Mouse (Mus musculus) ovary, adult 10 weeks (tissue): ENCODE measurements around the gene 2610021A01Rik. TPM values are rescaled to one million over a fixed set of nuclear protein-coding genes. Genes with fewer than 3 reads are reported as not detected.

ENCODE experiments used
- polyA plus RNA-seq: library from polyadenylated mRNA; stranded (reverse); fragments of 350-450 nt; fragmentation: Illumina TruSeq; extraction: RNeasy Lipid Tissue Mini Kit (QIAGEN cat#74804); gene quantifications from one replicate; pipeline ENCODE4 v1.2.3, GENCODE M21; 2014

The 2610021A01Rik gene
- polyA plus RNA-seq, result 60.4 TPM

DNA sequence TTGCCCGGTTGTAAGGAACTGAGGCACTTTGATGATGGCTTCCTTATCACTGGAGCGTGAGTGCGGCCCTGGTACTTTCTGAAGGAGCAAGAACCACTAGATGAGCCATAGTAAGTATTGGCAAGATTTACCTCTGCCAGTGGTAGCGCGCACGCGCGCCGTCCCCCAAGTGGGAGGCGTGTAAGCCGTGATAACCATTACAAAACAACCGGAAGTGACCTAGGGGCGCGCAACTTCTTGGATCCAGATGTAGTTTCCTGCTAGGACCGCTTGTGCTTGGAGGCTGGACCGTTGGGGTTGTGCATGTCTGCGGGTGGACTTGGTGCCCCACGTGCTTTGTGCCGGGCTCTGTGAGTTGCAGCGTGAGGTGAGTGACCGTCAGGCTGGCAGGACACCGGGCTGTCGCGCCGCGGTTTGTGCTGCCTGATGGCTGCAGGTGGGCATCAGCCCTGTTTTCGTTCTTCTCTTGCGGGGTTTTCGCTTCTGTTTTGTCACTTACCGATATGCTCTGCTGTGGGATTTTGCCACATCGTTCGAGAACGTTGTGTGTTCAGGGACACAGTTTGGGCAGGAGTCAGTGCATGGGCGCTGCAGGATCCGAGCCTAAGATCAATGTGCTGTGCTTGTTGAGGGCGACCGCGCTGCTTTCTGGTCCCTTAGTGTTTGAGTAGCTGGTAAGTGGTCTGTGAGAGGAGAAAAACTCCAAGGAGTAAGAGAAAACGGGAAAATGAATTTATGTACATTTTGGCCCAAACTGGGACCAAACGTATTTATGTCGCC is at the start of gene 2610021A01Rik:
Gene 2610021A01Rik (plus strand): TSS at position 197 of the 780 bp plus-strand sequence.

DNA sequence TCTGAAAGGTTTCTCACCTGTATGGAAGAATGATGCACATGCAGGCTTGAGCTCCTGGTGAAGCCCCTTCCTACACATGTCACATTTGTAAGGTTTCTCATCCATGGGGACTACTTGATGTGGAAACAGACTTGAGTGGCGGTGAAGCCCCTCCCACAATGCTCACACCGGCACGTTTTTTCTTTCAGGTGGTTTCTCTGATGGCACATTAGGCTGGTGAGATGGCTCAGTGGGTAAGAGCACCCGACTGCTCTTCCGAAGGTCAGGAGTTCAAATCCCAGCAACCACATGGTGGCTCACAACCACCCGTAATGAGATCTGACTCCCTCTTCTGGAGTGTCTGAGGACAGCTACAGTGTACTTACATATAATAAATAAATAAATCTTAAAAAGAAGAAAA is 25.5 kb upstream of the 2610021A01Rik start, which contains the start of gene Gm6871:
Gene Gm6871 (minus strand): TSS at position 101 of the 400 bp plus-strand sequence.

GRCm38 (mm10) chr7:41632409-41633220 is 33.6 kb downstream of the 2610021A01Rik start, which contains the start of gene Zfp788:
Zfp788 (plus strand) TSS chr7:41633203.

Other genes starting within 250 kb of the 2610021A01Rik start
- gene AI987944, start 205.9 kb upstream of the 2610021A01Rik start, polyA plus RNA-seq, result 87.4 TPM
- gene Vmn2r57, start 150.5 kb upstream of the 2610021A01Rik start, polyA plus RNA-seq, result 1.00 TPM
- 0.17 TPM for gene Gm20449, start 99.8 kb upstream of the 2610021A01Rik start, polyA plus RNA-seq
- gene AW146154, start 99.3 kb upstream of the 2610021A01Rik start, polyA plus RNA-seq, result 26.7 TPM
- gene Gm6871, start 25.6 kb upstream of the 2610021A01Rik start, polyA plus RNA-seq, result 0.83 TPM
- gene Zfp788, start 34.0 kb downstream of the 2610021A01Rik start, polyA plus RNA-seq, result 65.3 TPM